In genomic region chr3:120305608-120306007, GRCm38 (mm10) we compare ENCODE assay signal across 23 mouse cellular contexts.
DNase-seq lines count a peak whose midpoint lies in the region; ATAC-seq lines count a peak whose summit lies in the region.
"Had no signal": no experiment of that assay in that cellular context is flagged by ENCODE, and none has a peak within 500 bp of the region (broad histone marks: within the 10 kb centered on the region; RNA-seq: fewer than 3 reads in every experiment).

No protein-coding gene starts in this region.

- no peaks in the 10 kb centered on the region for H3K4me1 ChIP-seq in hindbrain, embryonic 11.5 days (replicated peaks; ENCODE audit: control insufficient read depth, insufficient read depth, low read length)
- H3K4me1 ChIP-seq in hindbrain, embryonic 10.5 days (replicated peaks), result no peaks in the 10 kb centered on the region
- H3K4me1 ChIP-seq in neural tube, embryonic 12.5 days, result 0 out of 2 replicates have a peak, but pooled peaks cover 3% of the 10 kb centered on the region
- peaks cover 6% of the 10 kb centered on the region; the same call in 1 of the 2 replicates for H3K4me1 ChIP-seq in neural tube, embryonic 15.5 days
- H3K4me1 ChIP-seq in hindbrain, embryonic 13.5 days (replicated peaks), result 0 out of 2 replicates have a peak, but pooled peaks cover 8% of the 10 kb centered on the region
- H3K4me1 ChIP-seq in neural tube, embryonic 14.5 days (ENCODE audit: control insufficient read depth, insufficient read depth, low read length), result 0 out of 2 replicates have a peak, but pooled peaks cover 5% of the 10 kb centered on the region
- H3K4me1 ChIP-seq: embryonic facial prominence, embryonic 15.5 days; heart, embryonic 12.5 days; hindbrain, embryonic 15.5 days; kidney, embryonic 15.5 days; megakaryocyte, embryonic 14.5 days had no signal

- no peak overlapping the region for H3K27ac ChIP-seq in hindbrain, embryonic 11.5 days (ENCODE audit: low read depth, low read length)
- H3K27ac ChIP-seq in hindbrain, embryonic 10.5 days, result no peak overlapping the region
- no peak overlapping the region for H3K27ac ChIP-seq in neural tube, embryonic 12.5 days
- H3K27ac ChIP-seq in neural tube, embryonic 15.5 days (replicated peaks), result no peak overlapping the region; the same call in 1 of the 2 replicates
- H3K27ac ChIP-seq in hindbrain, embryonic 13.5 days, result no peak overlapping the region
- H3K27ac ChIP-seq in neural tube, embryonic 14.5 days (ENCODE audit: low read depth, low read length), result no peak overlapping the region
- H3K27ac ChIP-seq: embryonic facial prominence, embryonic 15.5 days; hindbrain, embryonic 15.5 days; kidney, embryonic 15.5 days; liver, embryonic 14.5 days had no signal

- 60% methylated on average over 8 of the region's 8 CpGs for WGBS in hindbrain, embryonic 11.5 days
- WGBS in hindbrain, embryonic 10.5 days, result 64% methylated on average over 8 of the region's 8 CpGs
- 30% methylated on average over 8 of the region's 8 CpGs for WGBS in neural tube, embryonic 12.5 days
- WGBS in neural tube, embryonic 15.5 days, result 17% methylated on average over 8 of the region's 8 CpGs
- WGBS in hindbrain, embryonic 13.5 days, result 38% methylated on average over 8 of the region's 8 CpGs
- WGBS in neural tube, embryonic 14.5 days, result 16% methylated on average over 8 of the region's 8 CpGs

- H3K36me3 ChIP-seq in hindbrain, embryonic 11.5 days (ENCODE audit: control insufficient read depth, insufficient read depth, low read length), result no peaks in the 10 kb centered on the region
- no peaks in the 10 kb centered on the region for H3K36me3 ChIP-seq in hindbrain, embryonic 10.5 days
- H3K36me3 ChIP-seq in neural tube, embryonic 12.5 days, result no peaks in the 10 kb centered on the region
- no peaks in the 10 kb centered on the region for H3K36me3 ChIP-seq in neural tube, embryonic 15.5 days
- H3K36me3 ChIP-seq in hindbrain, embryonic 13.5 days, result no peaks in the 10 kb centered on the region
- H3K36me3 ChIP-seq in neural tube, embryonic 14.5 days (ENCODE audit: control insufficient read depth, insufficient read depth, low read length), result no peaks in the 10 kb centered on the region
- H3K36me3 ChIP-seq: embryonic facial prominence, embryonic 15.5 days; heart, embryonic 12.5 days; hindbrain, embryonic 15.5 days; kidney, embryonic 15.5 days had no signal

- no peaks in the 10 kb centered on the region for H3K27me3 ChIP-seq in hindbrain, embryonic 11.5 days (ENCODE audit: control insufficient read depth, insufficient read depth, low read length)
- H3K27me3 ChIP-seq in hindbrain, embryonic 10.5 days (ENCODE audit: insufficient read depth, poor library complexity, severe bottlenecking), result no peaks in the 10 kb centered on the region
- no peaks in the 10 kb centered on the region for H3K27me3 ChIP-seq in neural tube, embryonic 12.5 days (replicated peaks)
- no peaks in the 10 kb centered on the region for H3K27me3 ChIP-seq in neural tube, embryonic 15.5 days (replicated peaks)
- H3K27me3 ChIP-seq in hindbrain, embryonic 13.5 days, result no peaks in the 10 kb centered on the region
- H3K27me3 ChIP-seq in neural tube, embryonic 14.5 days (ENCODE audit: control insufficient read depth, insufficient read depth, low read length), result no peaks in the 10 kb centered on the region
- H3K27me3 ChIP-seq: embryonic facial prominence, embryonic 15.5 days; heart, embryonic 12.5 days; hindbrain, embryonic 15.5 days; kidney, embryonic 15.5 days; megakaryocyte, embryonic 14.5 days had no signal

- no peak overlapping the region for H3K4me3 ChIP-seq in hindbrain, embryonic 11.5 days (ENCODE audit: low read depth, low read length)
- no peak overlapping the region for H3K4me3 ChIP-seq in hindbrain, embryonic 10.5 days
- H3K4me3 ChIP-seq in neural tube, embryonic 12.5 days, result no peak overlapping the region
- H3K4me3 ChIP-seq in neural tube, embryonic 15.5 days (replicated peaks), result no peak overlapping the region
- H3K4me3 ChIP-seq in hindbrain, embryonic 13.5 days, result no peak overlapping the region
- H3K4me3 ChIP-seq in neural tube, embryonic 14.5 days (ENCODE audit: low read depth, low read length), result no peak overlapping the region
- H3K4me3 ChIP-seq: embryonic facial prominence, embryonic 15.5 days; heart, embryonic 12.5 days; hindbrain, embryonic 15.5 days; kidney, embryonic 15.5 days; megakaryocyte, embryonic 14.5 days had no signal

- H3K9me3 ChIP-seq in hindbrain, embryonic 11.5 days (ENCODE audit: control insufficient read depth, low read length), result no peaks in the 10 kb centered on the region
- no peaks in the 10 kb centered on the region for H3K9me3 ChIP-seq in hindbrain, embryonic 10.5 days
- H3K9me3 ChIP-seq in neural tube, embryonic 12.5 days, result no peaks in the 10 kb centered on the region
- no peaks in the 10 kb centered on the region for H3K9me3 ChIP-seq in neural tube, embryonic 15.5 days (replicated peaks)
- no peaks in the 10 kb centered on the region for H3K9me3 ChIP-seq in hindbrain, embryonic 13.5 days
- H3K9me3 ChIP-seq in neural tube, embryonic 14.5 days (ENCODE audit: control insufficient read depth, low read length), result no peaks in the 10 kb centered on the region
- H3K9me3 ChIP-seq: embryonic facial prominence, embryonic 15.5 days; heart, embryonic 12.5 days; hindbrain, embryonic 15.5 days; kidney, embryonic 15.5 days had no signal

- DNase-seq in hindbrain, embryonic 11.5 days (ENCODE audit: low spot score), result peak; percentile 14
- DNase-seq in hindbrain, embryonic 10.5 days (ENCODE audit: low spot score), result no peak
- no peak for DNase-seq in kidney, postnatal 10 days
- DNase-seq: adrenal gland, adult 2 months; cerebellum, adult 18-20 months; cerebellum, postnatal 36 days; gastrocnemius, postnatal 25 days; heart, adult 18-20 months; heart, postnatal 10 days; kidney, postnatal 4 days; lung, embryonic 14.5 days; right cerebral cortex, postnatal 25 days had no signal

- ATAC-seq in hindbrain, embryonic 11.5 days (ENCODE audit: low FRiP score), result peak; percentile 76; the same call in 1 of the 2 replicates
- ATAC-seq in neural tube, embryonic 12.5 days (ENCODE audit: low FRiP score, low read depth), result peak; percentile 75
- no peak for ATAC-seq in neural tube, embryonic 15.5 days (ENCODE audit: low FRiP score)
- no peak for ATAC-seq in hindbrain, embryonic 13.5 days (ENCODE audit: low FRiP score)
- ATAC-seq in neural tube, embryonic 14.5 days (ENCODE audit: low read depth), result peak; percentile 49; the same call in 1 of the 2 replicates
- ATAC-seq: intestine, embryonic 16.5 days had no signal

- H3K9ac ChIP-seq in hindbrain, embryonic 11.5 days (ENCODE audit: low read depth, low read length), result no peak overlapping the region
- no peak overlapping the region for H3K9ac ChIP-seq in neural tube, embryonic 12.5 days
- no peak overlapping the region for H3K9ac ChIP-seq in neural tube, embryonic 15.5 days (replicated peaks)
- H3K9ac ChIP-seq in hindbrain, embryonic 13.5 days, result no peak overlapping the region
- no peak overlapping the region for H3K9ac ChIP-seq in neural tube, embryonic 14.5 days (replicated peaks; ENCODE audit: low read depth, low read length)
- H3K9ac ChIP-seq: embryonic facial prominence, embryonic 15.5 days; heart, embryonic 12.5 days; hindbrain, embryonic 15.5 days; kidney, embryonic 15.5 days; liver, embryonic 14.5 days; lung, embryonic 14.5 days had no signal

- H3K4me2 ChIP-seq in hindbrain, embryonic 11.5 days (replicated peaks; ENCODE audit: low read depth, low read length), result no peak overlapping the region
- no peak overlapping the region for H3K4me2 ChIP-seq in neural tube, embryonic 12.5 days (replicated peaks)
- no peak overlapping the region; the same call in 1 of the 2 replicates for H3K4me2 ChIP-seq in neural tube, embryonic 15.5 days
- peak overlapping the region; percentile 9; the same call in 1 of the 2 replicates for H3K4me2 ChIP-seq in hindbrain, embryonic 13.5 days
- H3K4me2 ChIP-seq in neural tube, embryonic 14.5 days (ENCODE audit: low read depth, low read length), result no peak overlapping the region
- H3K4me2 ChIP-seq: embryonic facial prominence, embryonic 15.5 days; heart, embryonic 12.5 days; hindbrain, embryonic 15.5 days; kidney, embryonic 15.5 days; lung, embryonic 14.5 days had no signal

Comparison
In these comparisons a context has a peak if more than half of its experiments do, and no peak if none do; other contexts are left out.
1. ATAC-seq: peak in hindbrain, embryonic 11.5 days (single experiment), neural tube, embryonic 12.5 days (single experiment) and neural tube, embryonic 14.5 days (single experiment); none in neural tube, embryonic 15.5 days (single experiment) and hindbrain, embryonic 13.5 days (single experiment).